Mouse (Mus musculus): ENCODE data around the gene Fus.
"Not testable (repeated sequence)": the region's sequence is repeated elsewhere in the genome, so short reads cannot be mapped to it uniquely, and the experiment has no call there.

Fus gene

DNA sequence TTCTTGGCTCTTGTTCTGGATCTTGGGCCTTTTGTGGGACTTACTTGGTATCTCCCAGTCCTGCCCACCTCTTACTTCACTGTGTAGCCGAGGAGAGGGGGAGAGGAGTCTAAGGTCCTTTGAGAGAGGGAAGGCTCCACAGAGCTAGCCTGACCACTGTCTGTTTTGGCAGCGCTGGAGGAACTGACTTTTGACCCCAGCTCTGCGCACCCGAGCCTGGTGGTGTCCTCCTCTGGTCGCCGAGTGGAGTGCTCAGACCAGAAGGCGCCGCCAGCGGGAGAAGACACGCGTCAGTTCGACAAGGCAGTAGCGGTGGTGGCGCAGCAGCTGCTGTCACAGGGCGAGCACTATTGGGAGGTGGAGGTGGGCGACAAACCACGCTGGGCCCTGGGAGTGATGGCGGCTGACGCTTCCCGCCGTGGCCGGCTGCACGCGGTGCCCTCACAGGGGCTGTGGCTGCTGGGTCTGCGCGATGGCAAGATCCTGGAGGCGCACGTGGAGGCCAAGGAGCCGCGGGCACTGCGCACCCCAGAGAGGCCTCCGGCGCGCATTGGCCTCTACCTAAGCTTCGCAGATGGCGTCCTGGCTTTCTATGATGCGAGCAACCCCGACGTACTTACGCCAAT is 42.6 kb downstream of the Fus start:
- no peak for DNase-seq

- DNase-seq = no peak
Measured at GRCm38 (mm10) chr7:128012136-128012780, 45.0 kb downstream of the Fus start.

DNA sequence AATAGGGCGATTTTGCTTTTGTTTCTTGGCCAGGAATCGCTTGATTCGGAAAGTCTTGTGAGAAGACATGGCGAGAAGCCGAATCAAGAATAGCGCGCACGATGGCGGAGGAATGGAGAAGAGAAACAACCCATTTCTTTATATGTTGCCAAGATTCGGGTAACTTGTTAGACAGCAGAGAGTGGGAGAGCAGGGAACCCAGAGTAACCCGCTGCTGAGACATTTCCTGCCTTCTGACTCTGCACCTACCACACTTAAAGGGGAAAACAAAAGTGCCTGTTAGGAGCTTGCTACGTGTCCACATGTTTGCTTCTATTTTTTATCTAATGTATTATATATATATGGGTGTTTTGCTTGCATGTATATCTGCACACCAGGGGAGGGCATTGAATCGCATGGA is 45.9 kb downstream of the Fus start:
- DNase-seq = no peak

GRCm38 (mm10) chr7:128016134-128016533 is 48.9 kb downstream of the Fus start:
- not testable (repeated sequence) for DNase-seq

- no peak for DNase-seq
Measured at GRCm38 (mm10) chr7:128016650-128017049, 49.4 kb downstream of the Fus start.

- no peak for DNase-seq
Measured at GRCm38 (mm10) chr7:128018275-128018674, 51.0 kb downstream of the Fus start.

DNA sequence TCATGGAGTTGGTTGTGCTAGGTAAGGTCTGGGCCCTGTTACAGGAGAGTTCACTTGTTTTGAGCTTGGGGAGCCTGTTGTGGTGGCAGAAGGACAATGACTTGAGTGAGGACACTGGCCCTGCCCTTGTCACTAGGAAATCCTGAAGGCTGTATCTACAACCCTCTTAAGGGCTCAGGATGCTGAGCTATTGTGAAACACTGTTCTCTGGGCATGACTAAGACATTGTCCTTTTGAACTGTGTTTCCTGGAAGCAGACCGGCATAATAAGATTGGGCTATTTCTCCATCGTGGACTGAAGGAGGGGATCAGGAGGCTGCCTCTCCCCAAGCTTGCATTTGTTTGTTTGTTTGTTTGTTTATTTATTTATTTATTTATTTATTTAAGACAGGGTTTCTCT is 51.9 kb downstream of the Fus start:
- no peak for DNase-seq

DNA sequence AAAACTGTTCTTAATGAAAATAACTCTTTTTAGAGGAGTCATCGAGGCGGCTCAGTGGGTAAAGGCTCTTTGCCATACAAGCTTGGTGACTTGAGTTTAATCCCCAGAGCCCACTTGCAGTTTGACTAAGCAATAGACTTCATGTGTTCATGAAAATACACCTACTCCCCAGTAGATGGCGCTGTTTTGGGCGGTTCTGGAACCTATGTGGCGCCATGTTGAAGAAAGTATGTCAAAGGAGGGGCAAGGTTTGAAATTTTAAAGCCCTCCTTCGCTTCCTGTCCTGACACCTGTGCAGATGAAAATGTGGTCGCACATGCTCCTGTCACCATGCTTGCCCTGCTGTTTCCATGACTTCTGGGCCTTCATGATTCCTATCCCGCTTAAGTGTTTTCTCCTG is 55.7 kb downstream of the Fus start:
- peak; percentile 15 for DNase-seq

DNA sequence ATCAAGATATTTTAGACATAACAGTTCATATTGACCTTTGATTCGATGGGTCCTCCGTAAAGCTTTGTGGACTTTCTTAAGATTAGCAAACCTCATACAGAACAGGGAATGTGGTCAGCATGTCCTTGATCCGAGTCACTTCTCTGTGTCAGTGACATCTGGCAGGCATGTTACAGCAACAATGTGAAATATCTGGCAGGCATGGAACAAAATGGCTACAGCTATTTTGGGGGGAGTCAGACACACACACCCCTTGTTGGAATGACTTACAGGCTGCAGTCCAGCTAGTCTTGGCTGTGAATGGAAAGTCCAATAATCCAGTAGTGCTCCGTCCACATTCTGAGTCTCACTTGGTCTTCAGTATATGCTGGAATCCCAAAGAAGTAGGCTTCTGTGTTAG is 56.3 kb downstream of the Fus start:
- DNase-seq = no peak

DNA sequence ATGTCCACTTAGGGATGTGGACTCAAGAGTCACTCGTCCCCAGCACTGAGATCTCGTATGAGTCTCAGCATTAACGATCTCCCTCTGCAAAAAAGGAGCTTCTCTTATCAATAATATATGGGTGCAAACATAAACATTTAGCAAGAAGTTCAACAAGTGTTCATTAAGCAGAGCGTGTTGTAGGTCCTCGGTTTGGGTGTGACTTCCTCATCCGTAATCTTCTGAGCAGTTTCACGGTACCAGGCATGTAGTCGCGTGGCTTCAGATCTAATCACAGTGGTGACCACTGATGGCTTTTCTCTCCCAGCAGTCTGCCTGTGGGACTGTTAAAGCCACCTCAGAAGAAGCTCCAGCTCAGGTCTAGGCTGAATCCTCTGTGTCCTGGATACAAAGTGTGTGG is 57.1 kb downstream of the Fus start:
- DNase-seq = no peak

DNA sequence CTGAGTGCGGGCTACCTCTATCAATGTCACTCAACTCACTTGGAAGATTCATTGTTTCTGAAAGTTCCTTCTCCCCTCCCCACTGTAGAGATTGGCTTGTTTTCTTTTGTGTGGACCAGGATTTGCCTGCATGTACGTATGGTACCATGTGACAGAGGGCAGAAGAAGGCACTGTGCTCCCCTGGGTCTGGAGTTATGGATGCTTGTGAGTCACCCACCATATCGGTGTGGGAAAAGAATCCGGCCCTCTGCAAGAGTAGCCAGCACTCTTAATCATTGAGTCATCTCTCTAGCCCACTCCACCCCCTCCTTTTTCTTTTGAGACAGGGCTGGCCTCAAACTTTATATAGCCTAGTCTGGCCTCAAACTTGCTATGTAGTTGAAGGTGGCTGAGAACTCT is 57.7 kb downstream of the Fus start:
- no peak for DNase-seq

GRCm38 (mm10) chr7:128025381-128025780 is 58.1 kb downstream of the Fus start:
- no peak for DNase-seq

DNA sequence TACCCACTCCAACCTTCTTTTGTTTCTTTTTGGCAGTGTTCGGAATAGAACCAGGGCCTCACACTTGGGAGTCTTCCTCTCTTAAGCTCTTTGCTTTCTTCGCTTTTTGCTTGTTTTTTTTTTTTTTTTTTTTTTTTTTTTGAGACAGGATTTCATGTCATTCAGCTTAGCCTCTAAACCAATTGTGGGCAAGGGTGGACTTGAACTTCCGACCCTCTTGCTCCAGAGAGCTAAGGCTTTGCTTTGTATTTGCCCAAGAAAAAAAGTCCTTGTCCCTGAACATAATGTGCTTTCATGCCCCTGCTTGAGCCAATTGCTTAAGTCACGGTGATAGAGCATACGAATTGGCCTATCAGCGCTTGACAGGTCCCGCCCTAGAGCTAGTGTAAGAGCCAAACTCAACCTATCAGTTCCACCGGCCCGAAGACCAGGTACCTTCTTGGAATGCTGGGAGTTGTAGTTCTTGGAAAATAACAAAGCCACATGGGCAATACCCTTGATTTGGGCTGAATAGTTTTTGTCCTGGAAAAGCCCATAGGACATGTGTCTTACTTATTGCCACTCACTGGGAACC is 64.2 kb downstream of the Fus start:
- DNase-seq = peak; percentile 50

DNA sequence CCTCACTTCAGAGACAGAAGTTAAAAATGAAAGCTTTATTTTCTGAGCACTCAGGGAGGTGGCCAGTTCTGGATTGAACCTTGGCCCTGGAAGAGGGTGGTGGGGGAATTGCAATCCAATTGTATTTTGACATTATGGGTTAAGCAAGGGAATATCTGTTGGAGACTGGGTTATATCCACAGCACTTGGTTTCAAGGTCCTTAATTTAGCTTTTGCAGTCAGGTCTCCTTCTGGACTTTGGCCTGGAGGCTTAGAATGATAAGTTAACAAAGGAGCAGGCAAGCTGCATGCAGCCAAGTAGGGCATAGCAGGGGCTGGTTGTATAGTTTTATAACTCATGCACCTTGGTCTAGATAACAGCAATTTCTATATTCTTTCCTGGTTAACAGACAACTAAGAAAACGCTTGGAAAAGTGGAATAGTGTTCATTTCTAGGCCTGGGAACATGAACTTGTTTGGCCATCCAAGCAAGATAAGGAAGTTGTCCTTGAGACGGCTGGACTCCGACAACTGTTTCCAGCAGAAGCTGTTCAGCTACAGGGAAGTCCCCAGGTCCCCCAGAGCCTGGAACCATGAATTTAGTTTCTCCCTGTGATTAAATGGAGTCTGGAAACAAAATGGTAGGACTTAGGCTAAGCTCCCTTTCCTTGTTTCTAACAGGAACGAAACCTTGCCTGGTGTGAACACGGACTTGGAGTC is 65.2 kb downstream of the Fus start:
- DNase-seq = no peak

DNA sequence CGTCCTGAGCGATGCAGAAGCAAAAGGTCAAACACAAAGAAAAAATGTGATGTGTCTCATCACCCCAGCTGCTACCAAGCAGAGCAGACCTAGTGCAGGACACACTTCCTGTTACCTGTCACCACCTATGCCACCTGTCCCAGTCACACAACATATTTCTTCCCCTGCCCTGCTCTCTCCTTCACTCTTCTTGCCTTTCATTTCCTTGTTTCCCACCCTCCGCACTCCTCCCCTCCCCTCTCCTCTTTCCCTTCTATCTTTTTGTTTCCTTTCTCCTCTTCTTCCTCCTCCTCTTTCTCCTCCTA is 65.7 kb downstream of the Fus start:
- no peak for DNase-seq

GRCm38 (mm10) chr7:128033616-128034015 is 66.4 kb downstream of the Fus start:
- DNase-seq = no peak

Measured in retina, postnatal 1 day (tissue).